Mouse (Mus musculus): ENCODE results near the gene Dnm2.

- TF ChIP-seq CTCF (IDR thresholded peaks at IDR 0.05; ENCODE audit: low read depth, low read length) (no peak), POLR2A (IDR thresholded peaks at IDR 0.05; ENCODE audit: borderline replicate concordance, low read depth, low read length) (no peak)
These were observed 30.5 kb downstream of the Dnm2 start for GRCm38 (mm10) chr9:21455103-21455770.
